Mouse (Mus musculus) frontal cortex, adult 2 months (tissue): ENCODE results near the gene Pi4k2b. TPM values are rescaled to one million over a fixed set of nuclear protein-coding genes. Genes with fewer than 3 reads are reported as not detected.

Source experiments
- polyA plus RNA-seq: library from polyadenylated mRNA; depleted of rRNA; stranded (reverse); fragments of >200 nt; gene quantifications from 2 replicates; pipeline ENCODE4 v1.2.3, GENCODE M21; 2012; rRNA removed

Gene Pi4k2b
- polyA plus RNA-seq, 1 experiment = 3.0 TPM

Other genes with a start within 250 kb of the Pi4k2b start
- 21.3 and 22.5 TPM in 2 replicates for gene Lgi2, start 175.1 kb upstream of the Pi4k2b start, polyA plus RNA-seq
- 11.8 and 12.9 TPM in 2 replicates for gene Sepsecs, start 71.9 kb upstream of the Pi4k2b start, polyA plus RNA-seq
- 12.3 and 12.4 TPM in 2 replicates for gene Zcchc4, start 33.8 kb downstream of the Pi4k2b start, polyA plus RNA-seq
- 115 and 118 TPM in 2 replicates for gene Anapc4, start 92.4 kb downstream of the Pi4k2b start, polyA plus RNA-seq